Mouse (Mus musculus) liver, embryonic 16.5 days (tissue): Measurements from ENCODE around the gene B3galt4. TPM values are rescaled to one million over a fixed set of nuclear protein-coding genes. Genes with fewer than 3 reads are reported as not detected.
"Not testable (repeated sequence)": the region's sequence is repeated elsewhere in the genome, so short reads cannot be mapped to it uniquely, and the experiment has no call there.

Experiments
- ATAC-seq: fragments of 200-750 bp; cut with Nextera tagmentation; 2 replicates; pipeline ENCODE4 v1.8.0; 2017; ENCODE audit warnings: low read depth, mild to moderate bottlenecking, moderate number of reproducible peaks, moderate library complexity
- H3K27ac ChIP-seq: fragments of 300-500 bp; sonication (generic); 2 replicates; pipeline ENCODE4 v1.5.1; 2014; ENCODE audit warnings: mild to moderate bottlenecking, low read length
- H3K27me3 ChIP-seq: fragments of 300-500 bp; sonication (generic); 2 replicates; pipeline ENCODE4 v1.6.1; 2014; ENCODE audit warnings: low read depth, low read length, mixed read lengths; ENCODE audit not compliant: control insufficient read depth, insufficient read depth
- H3K36me3 ChIP-seq: fragments of 300-500 bp; sonication (generic); 2 replicates; pipeline ENCODE4 v1.6.1; 2014; ENCODE audit warnings: mild to moderate bottlenecking; ENCODE audit not compliant: control insufficient read depth, insufficient read depth
- H3K4me1 ChIP-seq: fragments of 300-500 bp; sonication (generic); 2 replicates; pipeline ENCODE4 v1.6.1; 2014; ENCODE audit warnings: low read depth, low read length, mixed read lengths; ENCODE audit not compliant: control insufficient read depth
- H3K4me2 ChIP-seq: fragments of 300-500 bp; sonication (generic); 2 replicates; pipeline ENCODE4 v1.6.1; 2014; ENCODE audit warnings: low read depth, low read length, mixed read lengths
- H3K4me3 ChIP-seq: fragments of 300-500 bp; sonication (generic); 2 replicates; pipeline ENCODE4 v1.5.1; 2014; ENCODE audit warnings: low read depth, mild to moderate bottlenecking, low read length
- H3K9ac ChIP-seq: fragments of 300-500 bp; sonication (generic); 2 replicates; pipeline ENCODE4 v1.6.1; 2014; ENCODE audit warnings: low read depth, low read length
- H3K9me3 ChIP-seq: fragments of 300-500 bp; sonication (generic); replicated peaks from 2 replicates; pipeline ENCODE4 v1.6.1; 2016; ENCODE audit warnings: low read length; ENCODE audit not compliant: control insufficient read depth
- WGBS: fragments of 180-500 bp; shearing (Covaris S2); extraction: QIAGEN DNeasy Blood & Tissue Kit; methylation state at CpG from one replicate; pipeline ENCODE4 v1.1.7; 2014; ENCODE audit not compliant: insufficient replicate concordance; 5-methylcytosine and 5-hydroxymethylcytosine counted together
- polyA plus RNA-seq: library from polyadenylated mRNA; unstranded; fragments of >200 nt; fragmentation: Nextera tagmentation; extraction: Ambion mirVana; gene quantifications from 2 replicates; pipeline ENCODE4 v1.2.1, GENCODE M21; 2015

The B3galt4 gene
- polyA plus RNA-seq = 2.2 and 2.3 TPM in 2 replicates

DNA sequence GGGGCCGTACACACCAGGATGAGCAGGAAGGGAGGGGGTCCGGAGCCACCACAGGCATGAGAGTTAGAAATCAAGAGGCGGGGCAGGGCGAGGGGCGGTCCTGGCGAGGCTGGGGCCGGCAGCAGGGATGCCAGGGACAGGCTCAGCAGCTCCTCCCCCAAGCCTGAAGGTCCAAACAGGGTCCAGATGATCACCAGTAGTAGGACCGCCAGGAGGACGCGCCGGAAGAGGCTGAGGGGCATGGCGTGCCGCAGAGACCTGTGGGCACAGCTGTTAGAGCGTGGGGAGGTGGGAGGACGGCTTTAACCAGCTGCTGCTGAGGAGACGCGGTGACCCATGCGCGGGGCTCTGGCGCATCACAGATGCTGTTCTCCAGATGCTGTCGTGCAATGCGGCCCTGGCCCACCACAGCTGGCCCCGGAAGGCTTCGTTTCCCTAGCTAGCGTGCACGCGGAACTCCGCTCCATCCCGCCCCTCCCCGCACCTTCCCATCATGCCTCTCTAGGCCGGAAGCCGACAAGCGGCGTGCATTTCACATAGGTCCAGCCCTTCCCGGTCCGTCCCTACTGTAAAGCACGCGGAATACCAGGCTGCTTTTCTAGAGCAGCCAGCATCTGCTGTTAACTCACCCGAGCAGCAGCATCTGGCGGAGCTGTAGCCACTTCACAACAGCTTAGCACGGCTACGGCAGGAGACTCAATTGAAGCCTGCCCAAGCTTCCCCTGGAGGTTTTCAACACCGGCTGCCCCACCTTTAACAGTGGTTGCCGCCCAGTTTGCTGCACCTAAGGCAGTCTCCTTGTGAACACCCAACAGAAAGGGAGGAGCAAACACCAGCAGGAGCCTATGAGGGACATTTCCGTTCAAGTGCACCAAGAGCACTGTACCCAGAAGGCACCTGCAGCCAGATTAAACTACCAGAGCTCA lies at the start of gene B3galt4:
B3galt4 (minus strand) TSS at position 468 of the 926 bp plus-strand sequence.
- H3K27me3 ChIP-seq = no peaks in the 10 kb centered on the region
- H3K9me3 ChIP-seq = no peaks in the 10 kb centered on the region
- peaks cover 16% of the 10 kb centered on the region for H3K36me3 ChIP-seq
- H3K27ac ChIP-seq = peak within 1 kb of the TSS; percentile 82
- H3K4me1 ChIP-seq = peaks cover 45% of the 10 kb centered on the region
- peak within 1 kb of the TSS; percentile 65 for H3K4me3 ChIP-seq
- H3K4me2 ChIP-seq = peak within 1 kb of the TSS; percentile 88
- peak; percentile 56 for ATAC-seq
- WGBS = under 1% methylated on average over 45 of the region's 45 CpGs
- H3K9ac ChIP-seq = peak within 1 kb of the TSS; percentile 67

GRCm38 (mm10) chr17:34000796-34001195 lies 49.5 kb upstream of the B3galt4 start:
- Histone ChIP-seq H3K4me2 (peak overlapping the region; percentile 96; the same call in 1 of the 2 replicates), H3K4me3 (peak overlapping the region; percentile 71; the same call in 1 of the 2 replicates), H3K27me3 (peaks cover 11% of the 10 kb centered on the region)
- not testable (repeated sequence) for H3K36me3 ChIP-seq, ATAC-seq, H3K27ac ChIP-seq, H3K4me1 ChIP-seq, H3K9ac ChIP-seq, H3K9me3 ChIP-seq
- WGBS = 40% methylated on average over 2 of the region's 2 CpGs

DNA sequence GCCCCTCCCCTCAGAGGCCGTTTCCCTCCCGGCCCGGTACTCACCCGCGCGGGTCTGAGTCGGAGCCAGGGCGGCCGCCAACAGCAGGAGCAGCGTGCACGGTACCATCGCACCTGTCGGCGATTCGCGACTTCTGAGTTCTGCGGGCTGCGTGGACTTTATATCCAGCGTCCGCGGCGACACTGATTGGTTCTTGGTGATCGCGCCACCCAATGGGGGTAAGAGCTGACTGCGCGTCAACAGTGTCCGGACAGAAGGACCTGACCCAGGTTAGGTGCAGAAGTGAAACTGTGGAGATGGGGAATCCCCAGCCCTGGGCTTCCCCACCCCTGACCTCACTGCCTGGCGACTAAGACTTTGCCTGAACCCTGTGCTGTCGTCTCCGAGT lies 48.9 kb upstream of the B3galt4 start, which contains the start of gene H2-K1:
H2-K1 (minus strand) TSS at position 198 of the 388 bp plus-strand sequence.
- H3K9ac ChIP-seq = peak within 1 kb of the TSS; percentile 69
- ATAC-seq = peak; percentile 94
- H3K36me3 ChIP-seq = no peaks in the 10 kb centered on the region
- peak within 1 kb of the TSS; percentile 71 for H3K4me3 ChIP-seq
- peaks cover 4% of the 10 kb centered on the region for H3K4me1 ChIP-seq
- WGBS = under 1% methylated on average over 30 of the region's 30 CpGs
- no peaks in the 10 kb centered on the region for H3K9me3 ChIP-seq
- peak within 1 kb of the TSS; percentile 96 for H3K4me2 ChIP-seq
- peaks cover 11% of the 10 kb centered on the region for H3K27me3 ChIP-seq
- 0 out of 2 replicates have a peak within 1 kb of the TSS, but pooled peaks have one; percentile 14 for H3K27ac ChIP-seq

GRCm38 (mm10) chr17:33999341-34000149 lies 48.3 kb upstream of the B3galt4 start:
- H3K9ac ChIP-seq = peak overlapping the region; percentile 69
- peak; percentile 47 for ATAC-seq
- H3K4me1 ChIP-seq = peaks cover 4% of the 10 kb centered on the region
- peaks cover 11% of the 10 kb centered on the region for H3K27me3 ChIP-seq
- 0 out of 2 replicates have a peak overlapping the region, but pooled peaks have one; percentile 14 for H3K27ac ChIP-seq
- no peaks in the 10 kb centered on the region for H3K36me3 ChIP-seq
- H3K4me3 ChIP-seq = peak overlapping the region; percentile 71
- H3K9me3 ChIP-seq = no peaks in the 10 kb centered on the region
- H3K4me2 ChIP-seq = peak overlapping the region; percentile 96
- 1% methylated on average over 82 of the region's 87 CpGs for WGBS

DNA sequence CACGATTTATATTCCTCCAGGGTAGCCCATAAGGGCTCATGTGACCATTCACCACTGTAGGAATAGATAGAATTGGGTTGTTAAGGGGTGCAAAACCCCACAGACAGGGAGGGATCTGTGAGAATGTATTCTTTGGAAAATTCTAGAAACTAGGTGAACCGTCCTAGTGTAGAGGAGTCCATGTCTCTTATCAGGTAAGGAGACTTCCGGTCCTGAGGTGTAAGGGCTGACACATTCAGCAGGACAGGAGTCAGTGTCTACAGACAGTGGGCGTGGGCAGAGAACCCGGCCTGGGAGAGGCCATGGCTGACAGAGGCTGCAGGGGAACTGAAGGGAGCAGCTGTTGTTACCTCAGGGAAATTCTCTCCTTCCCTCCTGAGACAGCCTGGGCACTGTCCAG lies 47.4 kb upstream of the B3galt4 start:
- not testable (repeated sequence) for H3K4me2 ChIP-seq, H3K4me1 ChIP-seq, H3K36me3 ChIP-seq, H3K4me3 ChIP-seq, H3K9me3 ChIP-seq, H3K27ac ChIP-seq, ATAC-seq, H3K9ac ChIP-seq
- WGBS = 27% methylated on average over 5 of the region's 5 CpGs
- peaks cover 11% of the 10 kb centered on the region for H3K27me3 ChIP-seq

DNA sequence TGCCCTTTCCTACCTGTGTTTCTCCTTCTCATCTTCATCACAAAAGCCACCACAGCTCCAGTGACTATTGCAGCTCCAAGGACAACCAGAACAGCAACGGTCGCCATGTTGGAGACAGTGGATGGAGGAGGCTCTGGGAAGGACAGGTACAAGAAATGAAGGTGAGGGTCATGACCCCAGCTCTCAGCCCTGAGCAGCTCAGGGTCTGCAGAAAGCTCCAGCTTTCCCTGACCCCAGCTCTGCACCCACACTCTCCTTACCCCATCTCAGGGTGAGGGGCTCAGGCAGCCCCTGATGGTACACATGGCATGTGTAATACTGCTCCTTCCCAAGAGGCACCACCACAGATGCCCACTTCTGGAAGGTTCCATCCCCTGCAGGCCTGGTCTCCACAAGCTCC lies 45.7 kb upstream of the B3galt4 start:
- H3K27me3 ChIP-seq = peaks cover 11% of the 10 kb centered on the region
- not testable (repeated sequence) for H3K9ac ChIP-seq, H3K4me3 ChIP-seq, H3K4me1 ChIP-seq, ATAC-seq, H3K36me3 ChIP-seq, H3K9me3 ChIP-seq, H3K27ac ChIP-seq, H3K4me2 ChIP-seq
- WGBS = 80% methylated on average over 2 of the region's 2 CpGs

DNA sequence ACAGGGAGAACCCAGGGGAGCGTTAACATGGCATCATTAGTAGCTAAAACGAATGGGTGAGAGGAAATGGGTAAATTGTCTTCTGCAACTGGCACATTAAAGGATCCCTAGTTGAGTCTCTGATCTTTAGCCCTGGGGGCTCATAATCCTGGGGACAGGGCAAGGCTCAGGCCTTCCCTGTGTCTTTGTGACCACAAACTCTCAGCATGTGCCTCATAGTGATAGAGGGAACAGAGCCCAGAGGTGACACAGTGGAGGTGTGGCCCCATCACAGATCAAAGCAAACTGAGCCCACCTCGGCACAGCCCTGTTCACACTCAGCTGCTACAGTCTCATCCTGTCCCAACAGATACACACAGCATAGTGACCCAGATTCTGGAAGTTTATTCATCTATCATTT lies 44.4 kb upstream of the B3galt4 start:
- ATAC-seq = no peak
- Histone ChIP-seq H3K4me1 (peaks cover 4% of the 10 kb centered on the region; the same call in 1 of the 2 replicates), H3K27me3 (peaks cover 11% of the 10 kb centered on the region), H3K9ac (no peak overlapping the region), H3K36me3 (no peaks in the 10 kb centered on the region), H3K27ac (no peak overlapping the region), H3K4me2 (no peak overlapping the region), H3K4me3 (no peak overlapping the region), H3K9me3 (no peaks in the 10 kb centered on the region)
- WGBS = 43% methylated on average over 3 of the region's 3 CpGs

DNA sequence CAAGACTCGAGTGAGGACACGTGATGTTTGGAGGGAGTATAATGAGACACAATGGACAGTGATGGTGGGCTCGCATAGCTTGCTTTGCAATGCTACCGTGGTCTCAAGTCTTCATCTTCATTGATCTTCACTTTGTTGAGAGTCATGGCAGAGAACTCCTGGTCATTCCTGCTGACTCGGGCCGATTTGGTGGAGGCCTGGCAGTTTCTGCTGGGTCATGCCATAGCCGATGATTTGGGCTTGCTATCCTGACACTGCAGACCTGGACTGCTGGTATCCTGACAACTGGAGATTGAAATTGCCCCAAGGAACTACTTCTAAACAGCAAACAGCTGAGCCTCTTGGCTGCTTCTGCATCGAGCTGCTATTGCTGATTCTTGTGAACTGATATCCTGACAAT lies 43.7 kb upstream of the B3galt4 start:
- no peak for ATAC-seq
- H3K4me3 ChIP-seq = no peak overlapping the region
- H3K27me3 ChIP-seq = peaks cover 4% of the 10 kb centered on the region
- H3K27ac ChIP-seq = no peak overlapping the region
- H3K36me3 ChIP-seq = no peaks in the 10 kb centered on the region
- peaks cover 4% of the 10 kb centered on the region; the same call in 1 of the 2 replicates for H3K4me1 ChIP-seq
- no peaks in the 10 kb centered on the region for H3K9me3 ChIP-seq
- H3K4me2 ChIP-seq = no peak overlapping the region
- WGBS = 73% methylated on average over 8 of the region's 8 CpGs
- H3K9ac ChIP-seq = no peak overlapping the region
